In genomic region chr14:47175136-47175535, GRCm38 (mm10) we compare ENCODE assay signal across 34 mouse cellular contexts.
"Had no signal": no experiment of that assay in that cellular context is flagged by ENCODE, and none has a peak within 500 bp of the region (broad histone marks: within the 10 kb centered on the region; RNA-seq: fewer than 3 reads in every experiment).

No protein-coding gene starts in this region.

- H3K27me3 ChIP-seq: heart, embryonic 15.5 days; hindbrain, embryonic 12.5 days; hindbrain, embryonic 13.5 days; hindbrain, embryonic 15.5 days; intestine, embryonic 15.5 days; kidney, embryonic 15.5 days had no signal

- ATAC-seq: hindbrain, embryonic 16.5 days; hindbrain, postnatal 0 days; inflammation-experienced regulatory T-cells, adult 6 months; intestine, embryonic 15.5 days; intestine, embryonic 16.5 days; intestine, postnatal 0 days had no signal

- H3K27ac ChIP-seq: heart, embryonic 10.5 days; heart, embryonic 13.5 days; heart, embryonic 15.5 days; hindbrain, embryonic 10.5 days; hindbrain, embryonic 12.5 days; hindbrain, embryonic 13.5 days; hindbrain, embryonic 14.5 days; hindbrain, embryonic 15.5 days; hindbrain, postnatal 0 days; intestine, embryonic 15.5 days; kidney, embryonic 15.5 days; kidney, postnatal 0 days; layer of hippocampus, adult 2 months had no signal

- H3K36me3 ChIP-seq: heart, embryonic 10.5 days; heart, embryonic 12.5 days; heart, embryonic 13.5 days; heart, embryonic 15.5 days; hindbrain, embryonic 10.5 days; hindbrain, embryonic 12.5 days; hindbrain, embryonic 13.5 days; hindbrain, embryonic 15.5 days; intestine, embryonic 15.5 days; kidney, embryonic 15.5 days had no signal

- H3K4me3 ChIP-seq: heart, embryonic 10.5 days; heart, embryonic 12.5 days; heart, embryonic 13.5 days; heart, embryonic 15.5 days; hindbrain, embryonic 10.5 days; hindbrain, embryonic 12.5 days; hindbrain, embryonic 13.5 days; hindbrain, embryonic 15.5 days; intestine, embryonic 15.5 days; kidney, embryonic 15.5 days; layer of hippocampus, adult 2 months had no signal

- DNase-seq: heart, postnatal 10 days; heart, postnatal 14 days; heart, postnatal 36 days; heart, postnatal 4 days; kidney, adult 11 months; kidney, adult 18-20 months; kidney, adult 2 months; kidney, adult 8-10 months; kidney, adult 9 months; kidney, postnatal 10 days; kidney, postnatal 14 days; kidney, postnatal 25 days; kidney, postnatal 36 days; kidney, postnatal 4 days; layer of hippocampus, adult 9-11 months; layer of hippocampus, postnatal 36 days had no signal

- H3K4me1 ChIP-seq: hindbrain, embryonic 12.5 days; hindbrain, embryonic 13.5 days; intestine, embryonic 15.5 days had no signal

- H3K4me2 ChIP-seq: heart, embryonic 12.5 days; heart, embryonic 13.5 days; heart, embryonic 15.5 days; hindbrain, embryonic 12.5 days; hindbrain, embryonic 13.5 days; hindbrain, embryonic 14.5 days; hindbrain, embryonic 15.5 days; intestine, embryonic 15.5 days; kidney, embryonic 15.5 days had no signal

- H3K9me3 ChIP-seq: heart, embryonic 10.5 days; heart, embryonic 12.5 days; heart, embryonic 13.5 days; heart, embryonic 15.5 days; hindbrain, embryonic 10.5 days; hindbrain, embryonic 12.5 days; hindbrain, embryonic 13.5 days; hindbrain, embryonic 15.5 days; intestine, embryonic 15.5 days; kidney, embryonic 15.5 days had no signal

- H3K9ac ChIP-seq: heart, embryonic 12.5 days; heart, embryonic 13.5 days; heart, embryonic 15.5 days; hindbrain, embryonic 12.5 days; hindbrain, embryonic 13.5 days; hindbrain, embryonic 14.5 days; hindbrain, embryonic 15.5 days; intestine, embryonic 15.5 days; kidney, embryonic 15.5 days had no signal
